Mouse (Mus musculus): ENCODE data around the gene Lcmt1.

Lcmt1 gene

DNA sequence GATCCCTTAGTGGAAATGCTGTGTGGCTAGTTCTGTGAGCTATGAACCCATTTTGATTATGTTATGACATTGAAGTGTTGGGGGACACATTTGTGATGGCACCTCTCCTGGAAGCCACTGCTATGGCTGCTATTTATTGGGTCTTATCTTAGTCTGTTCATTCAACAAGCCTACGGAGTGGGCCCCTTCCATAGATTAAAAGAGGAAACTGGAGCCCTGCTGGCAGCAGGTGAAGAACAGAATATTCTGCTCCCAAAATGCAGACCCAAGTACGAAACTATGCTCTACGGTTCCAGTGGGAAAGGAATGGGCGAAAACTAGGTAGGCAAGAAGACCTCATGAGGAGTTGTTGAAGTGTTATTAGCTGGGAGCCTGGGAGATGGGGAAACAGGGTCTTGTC is 88.7 kb downstream of the Lcmt1 start:
- no peak for DNase-seq (ENCODE audit: low spot score)

DNA sequence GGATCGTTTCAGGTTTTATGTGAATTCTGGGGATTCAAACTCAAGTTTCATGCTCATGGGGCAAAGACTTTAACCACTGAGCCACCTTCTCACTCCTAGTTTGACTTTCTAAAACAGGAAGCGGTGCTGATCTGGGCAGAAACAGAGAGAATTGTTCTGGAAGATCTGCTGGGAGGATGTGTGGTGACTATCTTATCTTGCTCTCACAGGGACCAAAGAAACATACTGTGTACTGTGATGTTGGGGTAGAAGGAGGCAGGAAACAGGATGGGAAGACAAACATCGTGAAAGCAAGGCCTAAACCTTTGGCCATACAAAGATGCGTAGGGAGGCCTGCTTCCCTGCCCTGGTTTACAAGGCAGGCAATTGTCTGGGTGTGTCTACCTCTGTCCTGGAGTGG is 89.7 kb downstream of the Lcmt1 start:
- DNase-seq (ENCODE audit: low spot score) = no peak

DNA sequence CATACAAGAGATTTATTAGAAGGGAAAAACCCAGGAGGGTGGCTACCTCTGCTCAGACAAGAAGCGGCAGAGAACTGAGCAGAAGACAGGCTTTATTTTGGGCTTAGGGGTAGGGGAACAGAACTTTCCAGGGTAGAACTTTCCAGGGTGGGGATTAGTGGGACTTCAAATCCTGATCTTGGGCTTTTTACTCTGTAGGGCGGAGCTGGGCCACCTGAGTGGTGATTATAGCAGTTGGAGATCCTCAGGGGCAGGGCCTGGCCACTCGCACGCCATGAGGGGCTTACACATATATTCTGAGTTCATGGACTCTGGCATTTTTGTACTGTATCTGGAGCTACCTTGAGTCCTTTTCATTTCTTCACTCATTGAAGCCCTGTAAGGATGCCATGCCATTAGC is 91.7 kb downstream of the Lcmt1 start:
- no peak for DNase-seq (ENCODE audit: low spot score)

DNA sequence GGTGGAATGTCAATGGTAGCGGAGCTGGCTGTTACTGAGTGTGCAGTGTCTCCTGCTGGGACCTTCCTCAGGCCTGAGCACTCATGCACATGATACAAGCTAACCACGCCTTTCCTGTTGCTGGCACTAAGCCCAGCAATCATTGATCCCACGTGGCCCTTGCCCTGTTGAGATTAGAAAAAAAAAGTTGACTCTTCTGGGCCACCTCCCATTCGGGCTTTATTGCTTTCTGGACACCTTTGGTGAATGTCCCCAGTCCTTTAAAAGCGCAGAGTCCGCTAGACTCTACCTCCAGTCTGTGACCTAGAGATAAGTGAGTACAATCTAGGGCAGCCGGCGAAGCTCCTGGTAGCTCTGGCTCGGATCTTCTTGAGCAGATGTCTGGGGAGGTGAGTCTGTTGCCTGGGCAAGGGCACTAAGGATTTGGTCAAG is 92.5 kb downstream of the Lcmt1 start, which contains the start of gene Aqp8:
Gene Aqp8 (plus strand): TSS at position 222 of the 432 bp plus-strand sequence.
- peak; percentile 35 for DNase-seq (ENCODE audit: low spot score)

DNA sequence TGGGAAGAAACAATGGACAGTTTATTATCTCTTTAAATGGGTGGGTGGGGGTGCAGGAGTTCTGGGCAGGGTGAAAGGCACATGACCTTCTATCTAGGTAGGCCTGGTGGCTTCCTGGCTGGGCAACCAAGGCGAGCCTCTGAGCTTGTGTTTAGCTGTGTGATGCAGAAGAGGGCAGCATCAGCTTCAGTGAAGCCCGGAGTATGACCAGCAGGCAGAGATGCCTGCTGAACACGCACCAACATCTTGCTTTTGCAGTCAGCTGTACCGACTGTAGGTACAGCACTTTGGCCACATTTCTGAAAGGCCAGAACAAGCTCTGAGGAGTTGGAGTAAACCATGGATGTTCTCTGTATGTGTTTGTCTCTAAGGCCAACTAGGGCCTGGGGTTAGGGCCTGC is 94.0 kb downstream of the Lcmt1 start:
- no peak for DNase-seq (ENCODE audit: low spot score)

DNA sequence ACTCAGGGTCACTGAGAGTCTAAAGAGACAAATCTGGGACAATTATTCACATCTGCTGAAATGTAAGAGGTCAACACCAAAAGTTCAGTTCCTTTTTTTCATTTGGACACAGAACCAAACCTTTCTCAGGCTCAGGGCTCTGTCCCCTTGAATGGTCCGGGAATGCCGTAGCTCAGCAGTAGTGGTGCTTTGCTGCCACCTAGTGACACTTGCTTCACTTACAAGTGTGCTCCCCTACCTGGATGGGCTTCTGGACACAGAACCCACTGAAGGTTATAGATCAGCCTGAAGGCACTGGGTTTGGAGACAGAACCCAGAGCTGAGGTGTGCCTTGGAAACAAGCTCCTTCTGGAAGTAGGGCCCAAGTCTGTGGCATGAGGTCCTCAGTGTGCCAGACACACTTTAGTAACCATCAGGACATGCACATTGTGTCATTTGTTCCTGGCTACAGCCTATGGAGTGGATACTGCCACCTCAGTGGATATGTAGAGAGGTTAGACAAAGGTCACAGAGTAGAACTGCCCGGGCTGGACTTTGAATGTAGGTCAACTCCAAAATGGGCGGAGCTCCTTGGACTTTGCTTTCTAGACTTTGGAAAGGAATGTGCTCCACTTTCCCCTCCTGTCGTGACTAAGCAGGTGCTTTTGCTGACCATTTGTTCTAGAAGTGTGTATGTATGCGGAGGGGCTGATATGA is 96.3 kb downstream of the Lcmt1 start:
- peak; percentile 77 for DNase-seq (ENCODE audit: low spot score)

DNA sequence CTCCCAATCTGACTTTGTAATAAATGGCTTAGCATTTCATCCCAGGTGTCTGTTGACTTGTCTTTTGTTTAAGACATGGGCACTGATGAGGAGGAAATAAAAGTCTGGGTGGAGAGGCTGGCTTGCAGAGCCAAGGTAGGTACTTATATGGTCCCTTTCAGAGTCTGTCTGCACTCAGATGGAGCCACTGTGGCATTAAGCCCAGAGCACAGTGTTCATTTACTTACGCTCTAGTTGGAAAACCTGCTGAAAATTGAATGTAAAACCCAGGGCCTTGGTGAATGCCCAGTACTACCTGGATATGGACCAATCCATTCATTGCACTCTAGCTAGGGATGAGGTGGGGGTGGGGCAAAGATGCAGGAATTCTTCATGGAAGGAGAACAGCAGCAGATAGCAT is 98.4 kb downstream of the Lcmt1 start:
- DNase-seq (ENCODE audit: low spot score) = no peak

Measured in urinary bladder, postnatal 14 days (tissue).